Mouse (Mus musculus) CH12.LX (cell line): ENCODE results near the gene Prlr. TPM values are rescaled to one million over a fixed set of nuclear protein-coding genes. Genes with fewer than 3 reads are reported as not detected.

Source experiments
- DNase-seq: peaks from one replicate; pipeline ENCODE4 v3.0.0-alpha.2; 2013; ENCODE audit errors: extremely low read depth
- H3K27ac ChIP-seq: 2 replicates; pipeline ENCODE4 v1.5.1; 2012; ENCODE audit warnings: low read depth, mild to moderate bottlenecking, control low read depth, moderate library complexity; ENCODE audit not compliant: insufficient read depth
- H3K27me3 ChIP-seq: replicated peaks from 2 replicates; pipeline ENCODE3; 2012; ENCODE audit warnings: inconsistent platforms
- H3K36me3 ChIP-seq, 2 experiments: replicated peaks in 1 of 2; 2 replicates each; pipeline versions ENCODE3 to v1.6.1; 2012; ENCODE audit warnings: inconsistent platforms in 1 of 2, low read length in 1 of 2, mild to moderate bottlenecking in 1 of 2, mixed read lengths in 1 of 2, moderate library complexity in 1 of 2; ENCODE audit not compliant: control insufficient read depth in 1 of 2, insufficient read depth in 1 of 2
- H3K4me1 ChIP-seq, 2 experiments: 2 replicates each; pipeline ENCODE4 v1.6.1; 2012; ENCODE audit warnings: inconsistent platforms in 1 of 2, moderate library complexity in 1 of 2; ENCODE audit not compliant: insufficient read depth in 2 of 2, control insufficient read depth in 1 of 2
- H3K4me2 ChIP-seq: 2 replicates; pipeline ENCODE4 v1.6.1; 2012; ENCODE audit warnings: low read depth, mild to moderate bottlenecking, control low read depth; ENCODE audit not compliant: poor library complexity, insufficient read depth, severe bottlenecking
- H3K4me3 ChIP-seq, 3 experiments: fragments of 150-350 bp in 1 of 3; sonication (generic) in 1 of 3; replicated peaks in 1 of 3; 2 replicates each; pipeline versions ENCODE3 to v1.5.1; 2011 to 2012; ENCODE audit warnings: low read depth in 2 of 3, low read length in 2 of 3, mild to moderate bottlenecking in 2 of 3, moderate library complexity in 2 of 3, control low read depth in 1 of 3, improper control_type of control experiment in 1 of 3, inconsistent platforms in 1 of 3, mixed read lengths in 1 of 3; ENCODE audit not compliant: poor library complexity in 1 of 3
- H3K79me2 ChIP-seq: replicated peaks from 2 replicates; pipeline ENCODE4 v1.6.1; 2012; ENCODE audit warnings: mild to moderate bottlenecking, moderate library complexity; ENCODE audit not compliant: control insufficient read depth, poor library complexity, insufficient read depth, severe bottlenecking; ENCODE audit errors: extremely low read depth
- H3K9ac ChIP-seq: 2 replicates; pipeline ENCODE4 v1.6.1; 2012; ENCODE audit warnings: low read depth, mild to moderate bottlenecking, control low read depth, moderate library complexity; ENCODE audit not compliant: insufficient read depth
- H3K9me3 ChIP-seq: replicated peaks from 2 replicates; pipeline ENCODE3; 2012; ENCODE audit warnings: low read length, inconsistent platforms, mixed read lengths
- BHLHE40 ChIP-seq: IDR thresholded peaks from 2 replicates; pipeline ENCODE4 v1.6.1; 2011; ENCODE audit warnings: mild to moderate bottlenecking, low read depth, low read length, improper control_type of control experiment
- CHD1 ChIP-seq: IDR thresholded peaks from 2 replicates; pipeline ENCODE4 v1.6.1; 2012; ENCODE audit warnings: low read depth, low read length, improper control_type of control experiment, inconsistent platforms
- CHD2 ChIP-seq: IDR thresholded peaks from 2 replicates; pipeline ENCODE4 v1.6.1; 2011; ENCODE audit warnings: low read length, improper control_type of control experiment
- CTCF ChIP-seq, 2 experiments: IDR thresholded peaks in 1 of 2; conservative IDR thresholded peaks in 1 of 2; 2 replicates each; pipeline ENCODE4 v1.5.1; 2011 to 2012; ENCODE audit warnings: low read depth in 2 of 2, low read length in 2 of 2, improper control_type of control experiment in 1 of 2, inconsistent platforms in 1 of 2, mild to moderate bottlenecking in 1 of 2, moderate library complexity in 1 of 2
- E2F4 ChIP-seq: IDR thresholded peaks from 2 replicates; pipeline ENCODE4 v1.6.1; 2011; ENCODE audit warnings: low read depth, low read length, improper control_type of control experiment; ENCODE audit not compliant: insufficient replicate concordance
- ELF1 ChIP-seq: IDR thresholded peaks from 2 replicates; pipeline ENCODE4 v1.6.1; 2014; ENCODE audit warnings: low read depth, mild to moderate bottlenecking, inconsistent platforms, low read length, improper control_type of control experiment
- ETS1 ChIP-seq: conservative IDR thresholded peaks from 2 replicates; pipeline ENCODE4 v1.6.1; 2012; ENCODE audit warnings: low read depth, mild to moderate bottlenecking, inconsistent platforms, low read length, improper control_type of control experiment, moderate library complexity
- HCFC1 ChIP-seq: IDR thresholded peaks from 2 replicates; pipeline ENCODE4 v1.6.1; 2012; ENCODE audit warnings: low read depth, mild to moderate bottlenecking, inconsistent platforms, low read length, improper control_type of control experiment
- JUN ChIP-seq: IDR thresholded peaks from 2 replicates; pipeline ENCODE4 v1.6.1; 2011; ENCODE audit warnings: low read depth, mild to moderate bottlenecking, low read length, improper control_type of control experiment, moderate library complexity; ENCODE audit not compliant: insufficient read depth
- JUND ChIP-seq: conservative IDR thresholded peaks from 2 replicates; pipeline ENCODE4 v1.6.1; 2011; ENCODE audit warnings: low read depth, low read length, improper control_type of control experiment
- MAFK ChIP-seq: IDR thresholded peaks from 2 replicates; pipeline ENCODE4 v1.6.1; 2011; ENCODE audit warnings: low read length, improper control_type of control experiment; ENCODE audit not compliant: insufficient replicate concordance
- MAX ChIP-seq: IDR thresholded peaks from 2 replicates; pipeline ENCODE4 v1.6.1; 2011; ENCODE audit warnings: low read length, improper control_type of control experiment
- MAZ ChIP-seq: IDR thresholded peaks from 2 replicates; pipeline ENCODE4 v1.6.1; 2012; ENCODE audit warnings: low read depth, mild to moderate bottlenecking, inconsistent platforms, low read length, improper control_type of control experiment, moderate library complexity
- MYC ChIP-seq: IDR thresholded peaks from 2 replicates; pipeline ENCODE4 v1.6.1; 2011; ENCODE audit warnings: low read depth, mild to moderate bottlenecking, improper control_type of control experiment, low read length
- NELFE ChIP-seq: IDR thresholded peaks from 2 replicates; pipeline ENCODE4 v1.6.1; 2011; ENCODE audit warnings: low read depth, low read length, improper control_type of control experiment
- NRF1 ChIP-seq: IDR thresholded peaks from 2 replicates; pipeline ENCODE4 v1.6.1; 2014; ENCODE audit warnings: low read depth, mild to moderate bottlenecking, inconsistent platforms, low read length, improper control_type of control experiment, moderate library complexity
- PAX5 ChIP-seq: IDR thresholded peaks from 2 replicates; pipeline ENCODE4 v1.6.1; 2012; ENCODE audit warnings: low read length, inconsistent platforms, mixed read lengths
- POLR2AphosphoS2 ChIP-seq: IDR thresholded peaks from 2 replicates; pipeline ENCODE4 v1.6.1; 2011; ENCODE audit warnings: low read depth, low read length, improper control_type of control experiment
- RAD21 ChIP-seq: IDR thresholded peaks from 2 replicates; pipeline ENCODE4 v1.6.1; 2011; ENCODE audit warnings: low read depth, mild to moderate bottlenecking, low read length, improper control_type of control experiment, moderate library complexity
- RCOR1 ChIP-seq: conservative IDR thresholded peaks from 2 replicates; pipeline ENCODE4 v1.6.1; 2012; ENCODE audit warnings: low read depth, mild to moderate bottlenecking, inconsistent platforms, low read length, improper control_type of control experiment
- SIN3A ChIP-seq: IDR thresholded peaks from 2 replicates; pipeline ENCODE4 v1.6.1; 2012; ENCODE audit warnings: low read length, improper control_type of control experiment, inconsistent platforms
- SMC3 ChIP-seq: IDR thresholded peaks from 2 replicates; pipeline ENCODE4 v1.6.1; 2011; ENCODE audit warnings: low read depth, low read length, improper control_type of control experiment
- TBP ChIP-seq: conservative IDR thresholded peaks from 2 replicates; pipeline ENCODE4 v1.6.1; 2011; ENCODE audit warnings: low read depth, low read length, improper control_type of control experiment
- TCF12 ChIP-seq: IDR thresholded peaks from 2 replicates; pipeline ENCODE4 v1.6.1; 2014; ENCODE audit warnings: low read depth, mild to moderate bottlenecking, inconsistent platforms, low read length, improper control_type of control experiment
- UBTF ChIP-seq: IDR thresholded peaks from 2 replicates; pipeline ENCODE4 v1.6.1; 2012; ENCODE audit warnings: low read depth, mild to moderate bottlenecking, inconsistent platforms, low read length, improper control_type of control experiment, moderate library complexity
- USF2 ChIP-seq: conservative IDR thresholded peaks from 2 replicates; pipeline ENCODE4 v1.6.1; 2011; ENCODE audit warnings: low read depth, low read length, improper control_type of control experiment
- ZKSCAN1 ChIP-seq: IDR thresholded peaks from 2 replicates; pipeline ENCODE4 v1.6.1; 2012; ENCODE audit warnings: low read depth, inconsistent platforms, low read length, improper control_type of control experiment, borderline replicate concordance
- ZMIZ1 ChIP-seq: IDR thresholded peaks from 2 replicates; pipeline ENCODE4 v1.6.1; 2012; ENCODE audit warnings: low read depth, mild to moderate bottlenecking, inconsistent platforms, low read length, improper control_type of control experiment
- ZNF384 ChIP-seq: IDR thresholded peaks from 2 replicates; pipeline ENCODE4 v1.6.1; 2012; ENCODE audit warnings: low read depth, low read length, improper control_type of control experiment, inconsistent platforms
- dilution Hi-C: fragments of 300-500 bp; cut with MboI; formaldehyde crosslinking; loops from 2 replicates; pipeline ENCODE4 v1.14.3; 2020; ENCODE audit warnings: low sequenced_read_pairs; ENCODE audit not compliant: extremely low pct_unique_long_range_greater_than_20kb, extremely low pct_ligation_motif_present
- in situ Hi-C: fragments of 300-500 bp; cut with MboI; formaldehyde crosslinking; loops from 3 replicates; pipeline ENCODE4 v1.14.3; 2019; ENCODE audit warnings: low sequenced_read_pairs, low pct_ligation_motif_present, low pct_unique_long_range_greater_than_20kb, mixed read lengths
- polyA plus RNA-seq: library from polyadenylated mRNA; unstranded; fragments of >175 nt; gene quantifications from 2 replicates; pipeline ENCODE4 v1.2.1, GENCODE M21; 2012; ENCODE audit warnings: low read depth; ENCODE audit not compliant: insufficient read length
- total RNA-seq, 2 experiments: library from RNA; depleted of rRNA; stranded (reverse); fragments of 300-350 nt in 1 of 2; fragments of >200 nt in 1 of 2; gene quantifications; 2 replicates each; pipeline ENCODE4 v1.2.3; 2012 to 2014

Gene Prlr
- total and polyA plus RNA-seq, 3 experiments: not detected

GRCm38 (mm10) chr15:10213213-10213612 lies 36.2 kb downstream of the Prlr start:
- no peak for DNase-seq
- in situ Hi-C loops: no loop called here
- H3K4me2 ChIP-seq: no peak overlapping the region
- dilution Hi-C loops: no loop called here
- H3K79me2 ChIP-seq: no peaks in the 10 kb centered on the region
- no peak overlapping the region for H3K4me3 ChIP-seq
- H3K9ac ChIP-seq: no peak overlapping the region
- no peaks in the 10 kb centered on the region for H3K4me1 ChIP-seq
- TF ChIP-seq HCFC1 (no peak), MAZ (no peak), SMC3 (no peak), JUND (no peak), MYC (no peak), UBTF (no peak), RCOR1 (no peak), ELF1 (no peak), ZNF384 (no peak), USF2 (no peak), CTCF (conservative IDR thresholded peaks at IDR 0.05 in 1 of 2, IDR thresholded peaks at IDR 0.05 in 1 of 2; ENCODE audit: low read depth in 2 of 2, low read length in 2 of 2) (no peak), POLR2AphosphoS2 (no peak), TCF12 (no peak), NELFE (no peak), CHD2 (no peak), RAD21 (no peak), TBP (no peak), JUN (no peak), SIN3A (no peak), NRF1 (no peak)
- H3K27me3 ChIP-seq: no peaks in the 10 kb centered on the region
- no peaks in the 10 kb centered on the region for H3K9me3 ChIP-seq
- no peak overlapping the region for H3K27ac ChIP-seq
- no peaks in the 10 kb centered on the region for H3K36me3 ChIP-seq

- H3K36me3 ChIP-seq: no peaks in the 10 kb centered on the region
- H3K27ac ChIP-seq: no peak overlapping the region
- TF ChIP-seq PAX5 (no peak), JUND (no peak), MAFK (no peak), RAD21 (no peak), NELFE (no peak), SMC3 (no peak), MAX (no peak), UBTF (no peak), MYC (no peak), CHD1 (no peak), ZMIZ1 (no peak), E2F4 (no peak), ZKSCAN1 (no peak), ELF1 (no peak), NRF1 (no peak), BHLHE40 (no peak), ETS1 (no peak)
- H3K9me3 ChIP-seq: no peaks in the 10 kb centered on the region
- dilution Hi-C loops: no loop called here
- in situ Hi-C loops: no loop called here
- no peak overlapping the region for H3K9ac ChIP-seq
- H3K4me1 ChIP-seq: no peaks in the 10 kb centered on the region
- no peak overlapping the region for H3K4me2 ChIP-seq
- no peak overlapping the region for H3K4me3 ChIP-seq
- H3K27me3 ChIP-seq: no peaks in the 10 kb centered on the region
- H3K79me2 ChIP-seq: no peaks in the 10 kb centered on the region
- DNase-seq: no peak
Measured at GRCm38 (mm10) chr15:10213710-10214109, 36.7 kb downstream of the Prlr start.
